Mouse (Mus musculus) cerebellum, postnatal 10 days (tissue): ENCODE measurements around the gene Nkain1.
A peak's percentile ranks its signal among the peaks of the same experiment; 100 is the strongest.

ENCODE experiments used
- DNase-seq, 2 experiments: peaks; one replicate each; pipeline ENCODE4 v3.0.0; 2021; ENCODE audit warnings: mixed read lengths in 2 of 2

The Nkain1 gene

DNA sequence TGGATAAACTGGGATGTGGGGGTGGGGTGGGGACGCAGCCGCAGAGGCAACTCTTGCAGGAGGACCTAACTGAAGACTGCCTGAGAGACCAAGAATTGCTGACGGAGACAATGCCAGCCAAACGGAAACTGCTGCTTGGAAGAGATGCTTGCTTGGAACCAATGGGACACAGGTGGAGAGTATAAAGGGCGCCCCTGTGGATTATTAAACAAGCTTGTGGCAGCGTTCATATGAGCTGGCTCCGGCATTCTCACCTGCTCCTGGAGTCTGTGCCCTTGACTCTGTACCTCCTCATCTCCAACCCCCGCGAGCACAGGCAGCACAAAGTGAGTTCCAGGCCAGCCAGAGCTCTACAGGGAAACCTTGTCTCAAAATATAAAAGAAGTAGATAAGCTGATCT is 23.5 kb downstream of the Nkain1 start:
- no peak for DNase-seq

DNA sequence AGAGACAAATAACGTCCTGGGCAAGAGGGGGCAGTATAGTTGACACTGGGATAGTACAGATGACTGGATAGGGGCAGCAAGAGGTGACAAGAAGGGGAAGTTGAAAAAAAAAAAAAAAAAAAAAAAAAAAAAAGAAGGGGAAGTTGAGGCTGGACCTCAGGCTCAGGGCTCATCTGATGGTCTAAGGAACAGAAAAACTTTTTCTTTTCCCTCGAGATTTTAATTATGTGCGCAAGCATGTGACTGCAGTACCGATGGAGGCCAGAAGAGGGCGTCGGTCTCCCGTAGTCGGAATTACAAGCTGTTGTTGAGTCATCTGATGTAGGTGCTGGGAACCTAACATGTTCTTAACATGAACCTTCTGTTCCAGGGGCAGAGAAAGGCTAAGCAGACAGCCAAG is 24.8 kb downstream of the Nkain1 start:
- no peak for DNase-seq

DNA sequence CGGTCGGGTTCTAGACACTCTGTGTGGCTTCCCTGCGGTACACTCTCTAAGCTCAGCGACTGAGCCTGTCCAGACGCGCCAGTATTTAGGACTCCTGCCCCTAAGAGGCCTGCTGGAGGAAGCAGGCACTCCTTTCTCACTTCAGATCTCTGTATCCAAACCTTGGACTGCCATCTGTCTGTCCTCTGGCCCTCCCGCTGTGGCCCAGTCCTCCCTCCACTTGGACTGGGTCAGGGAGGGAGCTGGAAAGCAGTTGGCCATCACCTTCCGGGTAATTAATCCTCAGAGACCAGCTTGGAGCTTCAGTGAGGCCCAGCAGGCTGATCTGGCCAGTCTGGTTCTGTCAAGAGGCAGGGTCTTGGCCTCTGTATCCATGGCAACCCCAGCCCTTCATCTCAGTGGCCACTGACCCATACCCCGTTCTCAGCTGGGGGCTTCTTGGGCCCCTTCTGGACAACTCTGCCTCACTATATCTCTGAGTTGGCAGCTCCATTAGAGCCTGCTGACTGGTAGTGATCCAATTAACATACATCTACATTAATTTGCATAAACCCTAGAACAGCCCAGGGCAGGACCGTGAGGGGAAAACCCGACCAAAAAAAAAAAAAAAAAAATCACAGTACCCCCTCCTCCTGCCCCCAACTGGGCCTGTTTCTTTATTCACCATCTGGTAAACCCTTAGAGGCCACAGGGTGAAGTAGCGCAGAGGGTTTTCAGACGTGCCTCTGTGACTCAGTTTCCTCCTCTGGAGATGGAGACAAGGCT is 27.0 kb downstream of the Nkain1 start:
- peak; percentile 84 to 92 for DNase-seq

DNA sequence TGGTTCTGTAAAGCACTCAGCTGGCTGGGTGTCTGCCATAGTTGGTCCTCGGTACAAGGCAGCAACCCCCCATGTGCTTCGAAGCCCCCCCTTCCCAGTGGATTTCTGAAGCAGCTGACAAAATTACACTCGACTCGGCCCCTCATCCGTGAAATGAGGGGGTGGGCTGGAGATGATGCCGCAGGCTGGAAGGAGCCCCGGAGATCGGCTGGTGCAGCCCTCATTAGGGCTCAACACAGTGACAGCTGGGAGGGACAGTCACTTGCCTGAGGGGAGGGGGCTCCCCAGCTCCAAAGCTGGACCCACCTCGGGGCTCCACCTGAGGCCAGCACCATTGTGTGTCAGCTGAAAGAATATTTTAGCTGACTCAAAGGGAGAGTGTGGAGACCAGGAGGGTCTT is 29.6 kb downstream of the Nkain1 start:
- peak; percentile 67 to 78 for DNase-seq

DNA sequence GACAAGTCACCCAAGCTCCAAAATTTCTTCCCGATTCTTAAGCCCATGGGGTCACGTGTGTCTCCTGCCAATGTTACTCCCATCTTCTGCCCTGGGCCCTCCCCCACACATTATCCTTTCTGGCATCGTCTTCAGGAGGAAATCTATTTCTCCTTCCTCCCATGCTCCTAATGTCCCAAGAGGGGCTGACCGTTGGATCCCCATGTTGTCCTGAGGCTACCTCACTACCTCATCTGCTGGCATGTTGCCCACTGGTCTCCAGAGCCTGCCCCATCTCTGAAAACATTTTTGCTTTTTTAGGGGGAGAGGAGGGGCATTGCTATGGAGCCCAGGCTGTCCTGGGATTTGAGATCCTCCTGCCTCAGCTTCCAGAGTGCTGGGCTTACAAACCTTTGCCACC is 30.9 kb downstream of the Nkain1 start:
- DNase-seq, result peak; percentile 58 to 66

DNA sequence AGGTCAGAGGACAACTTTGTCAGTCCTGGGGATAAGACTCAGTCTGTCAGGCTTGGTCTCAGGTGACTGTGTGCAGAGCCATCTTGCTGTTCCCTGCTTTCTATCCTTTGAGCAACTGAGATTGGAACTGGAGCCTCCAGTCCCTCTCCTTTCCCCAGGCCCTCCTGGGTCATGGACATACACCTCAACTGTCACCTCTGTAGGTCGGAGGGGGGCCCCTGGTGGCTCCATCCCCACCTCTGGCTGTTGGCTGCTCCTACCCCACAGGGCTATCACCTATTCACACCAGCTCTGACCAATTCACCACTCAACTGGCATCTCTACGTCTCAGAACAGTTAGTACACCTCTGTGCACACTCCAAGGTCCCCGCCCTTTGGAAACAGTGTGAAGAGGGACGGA is 33.1 kb downstream of the Nkain1 start:
- DNase-seq, result no peak

DNA sequence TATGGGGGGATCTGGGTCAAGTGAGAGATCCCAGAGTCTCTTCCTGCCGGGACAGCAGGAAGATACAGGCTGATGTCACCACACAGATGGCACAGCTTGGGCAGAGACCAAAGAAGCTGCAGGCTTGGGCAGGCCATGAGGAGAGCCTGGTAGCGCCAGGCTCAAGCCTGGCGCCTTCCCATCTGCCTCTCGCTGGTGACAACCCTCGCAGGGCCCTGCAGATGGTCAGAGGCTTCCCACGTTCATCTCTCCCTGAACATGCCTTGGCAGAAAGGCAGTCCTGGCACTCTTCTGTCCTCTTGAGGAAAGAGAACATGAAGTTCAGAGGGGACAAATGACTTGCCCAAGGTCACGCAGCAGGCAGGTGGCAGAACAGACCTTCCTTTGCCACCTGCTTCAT is 34.3 kb downstream of the Nkain1 start:
- peak; percentile 96 to 98 for DNase-seq

DNA sequence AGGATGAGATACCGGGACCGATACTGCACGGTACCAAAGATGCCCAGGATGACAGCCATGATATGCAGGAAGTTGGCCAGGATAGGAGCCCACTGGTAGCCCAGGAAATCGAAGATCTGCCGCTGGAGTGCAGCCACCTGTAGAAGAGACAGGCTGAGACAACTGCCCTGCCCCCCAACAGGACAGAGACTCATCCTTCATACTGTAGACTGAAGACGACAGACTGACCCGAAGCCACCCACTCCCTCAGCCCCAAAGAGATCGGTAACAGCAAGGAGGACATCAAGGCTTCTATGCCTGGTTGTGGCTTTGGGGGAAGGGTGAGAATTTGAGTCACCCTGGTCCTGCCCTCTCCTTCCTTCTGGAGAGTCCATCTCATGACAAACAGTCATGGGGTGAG is 34.9 kb downstream of the Nkain1 start:
- peak; percentile 66 to 72 for DNase-seq

DNA sequence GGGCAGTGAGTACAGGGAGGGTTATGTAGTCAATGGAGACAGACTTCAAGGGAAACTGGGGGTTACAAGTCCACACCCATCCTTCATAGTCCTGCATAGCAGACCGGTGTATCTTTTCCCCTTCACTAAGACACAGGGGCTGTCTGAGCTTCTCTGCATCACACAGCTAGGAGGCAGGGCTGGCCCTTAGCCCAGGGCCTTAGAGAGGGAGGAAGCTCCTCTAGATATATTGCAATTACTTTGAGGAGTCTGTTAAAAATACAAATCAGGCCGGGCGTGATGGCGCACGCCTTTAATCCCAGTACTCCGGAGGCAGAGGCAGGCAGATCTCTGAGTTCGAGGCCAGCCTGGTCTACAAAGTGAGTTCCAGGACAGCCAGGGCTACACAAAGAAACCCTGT is 36.6 kb downstream of the Nkain1 start:
- no peak for DNase-seq

DNA sequence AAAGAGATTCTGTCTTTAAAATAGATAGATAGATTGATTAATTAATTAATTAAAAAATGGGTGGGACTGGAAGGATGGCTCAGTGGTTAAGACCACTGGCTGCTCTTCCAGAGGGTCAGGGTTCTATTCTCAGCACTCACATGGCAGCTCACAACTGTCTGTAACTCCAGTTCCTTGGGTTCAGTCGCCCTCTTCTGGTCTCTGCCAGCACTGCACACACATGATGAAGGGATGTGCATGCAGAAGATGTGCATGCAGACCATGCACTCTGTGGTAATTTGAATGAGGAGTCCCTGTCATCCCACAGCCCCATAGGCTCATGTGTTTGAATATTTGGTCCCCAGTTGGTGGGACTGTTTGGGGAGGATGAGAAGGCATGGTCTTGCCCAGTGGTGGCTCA is 38.2 kb downstream of the Nkain1 start:
- no peak for DNase-seq

DNA sequence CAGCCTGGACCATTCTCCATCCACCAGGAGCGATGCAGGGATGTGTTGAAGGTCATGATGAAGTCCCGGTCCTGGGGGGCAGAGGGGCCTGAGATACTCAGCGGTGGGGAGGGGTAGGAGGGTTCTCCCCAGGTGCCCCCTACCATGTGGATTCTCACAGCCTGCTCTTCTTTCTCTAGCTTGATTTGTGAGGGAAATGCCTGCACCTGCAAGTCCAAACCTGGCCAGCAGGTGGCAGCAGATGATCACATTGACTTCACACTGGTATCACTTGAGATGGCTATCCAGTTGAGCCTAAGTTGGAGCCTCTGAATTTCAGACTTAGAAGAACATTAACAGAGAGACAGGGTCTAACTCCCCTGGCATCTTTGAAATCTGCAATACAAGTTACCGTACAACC is 40.0 kb downstream of the Nkain1 start:
- peak; percentile 94 to 97 for DNase-seq

DNA sequence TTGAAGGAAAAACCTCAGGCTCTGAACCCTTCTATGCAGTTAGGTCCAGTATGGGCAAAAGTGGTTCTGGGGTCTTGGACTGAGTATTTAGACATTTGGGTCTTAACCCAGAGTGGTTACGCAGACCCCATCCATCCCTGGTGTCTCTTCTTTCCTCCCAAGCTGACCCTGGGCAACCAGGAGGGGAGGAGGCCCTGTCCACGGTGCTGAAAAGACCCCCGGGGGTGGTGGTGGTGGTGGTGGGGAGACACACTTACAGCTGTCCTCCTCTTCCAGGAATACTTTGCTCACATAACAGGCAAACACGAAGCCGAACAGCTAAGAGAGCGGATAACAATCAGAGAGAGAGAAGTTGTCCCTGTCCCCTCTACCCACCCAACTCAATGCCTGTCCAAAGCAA is 41.6 kb downstream of the Nkain1 start:
- no peak for DNase-seq

DNA sequence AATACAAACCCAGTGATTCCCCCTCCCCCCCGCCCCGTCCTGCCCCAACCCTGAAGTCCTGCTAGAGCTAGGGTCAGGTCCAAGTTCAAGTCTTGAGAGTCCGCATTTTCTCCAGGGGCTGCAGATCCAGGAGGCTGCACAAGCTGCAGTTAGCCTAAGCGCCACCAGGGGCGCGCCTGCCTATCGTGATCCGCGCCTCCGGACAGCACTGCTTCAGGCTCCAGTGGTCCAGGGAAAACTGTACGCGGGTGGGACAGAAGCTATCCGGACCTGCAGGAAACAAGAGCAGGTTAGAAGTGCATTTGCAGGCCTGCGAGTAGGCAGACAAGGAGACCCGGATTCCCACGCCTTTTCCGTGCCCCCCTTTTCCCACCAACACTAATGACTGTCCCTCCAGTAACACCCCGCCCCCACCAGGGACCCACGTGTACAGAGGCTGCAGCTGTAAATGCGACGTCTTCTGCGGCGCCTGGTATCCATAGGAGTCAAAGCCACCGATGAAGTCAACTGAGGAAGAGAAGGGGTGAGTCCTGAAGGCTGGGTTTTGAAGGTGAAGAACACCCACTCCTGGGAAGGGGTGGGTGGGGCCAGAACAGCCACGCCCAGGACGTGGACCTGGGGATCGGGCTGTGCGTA is 42.2 kb downstream of the Nkain1 start:
- DNase-seq, result peak; percentile 91 to 94

DNA sequence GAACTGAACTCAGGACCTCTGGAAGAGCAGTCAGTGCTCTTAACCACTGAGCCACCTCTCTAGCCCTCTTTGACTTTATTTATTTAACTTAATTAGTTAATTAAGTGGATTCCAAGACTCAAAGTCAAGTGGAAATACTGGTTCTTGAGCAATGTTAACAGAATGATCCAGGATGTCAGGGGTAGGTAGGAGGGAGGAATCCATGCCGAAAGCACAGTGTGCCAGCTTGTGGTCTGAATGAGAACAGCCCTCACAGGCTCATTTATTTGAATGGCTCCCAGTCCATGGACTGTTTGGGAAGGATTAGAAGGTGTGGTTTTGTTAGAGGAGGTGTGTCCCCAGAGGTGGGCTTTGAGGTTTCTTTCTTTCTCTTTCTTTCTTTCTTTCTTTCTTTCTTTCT is 46.2 kb downstream of the Nkain1 start:
- no peak for DNase-seq

DNA sequence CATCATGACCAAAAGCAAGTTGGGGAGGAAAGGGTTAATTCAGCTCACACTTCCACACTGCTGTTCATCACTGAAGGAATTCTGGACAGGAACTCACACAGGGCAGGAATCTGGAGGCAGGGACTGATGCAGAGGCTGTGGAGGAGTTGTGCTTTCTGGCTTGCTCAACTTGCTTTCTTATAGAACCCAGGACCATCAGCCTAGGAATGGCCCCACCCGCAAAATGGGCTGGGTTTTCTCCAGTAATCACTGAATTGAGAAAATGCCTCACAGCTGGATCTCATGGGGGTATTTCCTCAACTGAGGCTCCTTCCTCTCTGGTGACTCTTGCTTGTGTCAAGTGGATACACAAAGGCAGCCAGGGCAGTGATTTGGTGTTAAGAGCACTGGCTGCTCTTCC is 48.9 kb downstream of the Nkain1 start:
- no peak for DNase-seq

DNA sequence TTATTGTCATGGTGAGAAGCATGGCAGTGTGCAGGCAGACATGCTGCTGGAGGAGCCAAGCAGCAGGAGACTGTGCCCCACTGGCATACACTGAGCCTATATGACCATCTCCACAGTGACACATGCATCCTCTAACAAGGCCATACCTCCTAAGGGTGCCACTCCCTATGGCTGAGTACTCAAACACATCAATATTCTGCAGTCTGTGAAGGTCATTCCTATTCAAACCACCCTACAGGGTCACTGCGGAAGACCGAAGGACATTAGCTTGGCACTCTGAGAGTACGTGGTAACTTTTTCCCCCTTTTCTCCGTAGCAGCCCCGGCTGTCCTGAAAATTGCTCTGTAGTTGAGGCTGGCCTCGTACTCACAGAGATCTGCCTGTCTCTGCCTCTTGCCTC is 52.5 kb downstream of the Nkain1 start:
- DNase-seq, result no peak

DNA sequence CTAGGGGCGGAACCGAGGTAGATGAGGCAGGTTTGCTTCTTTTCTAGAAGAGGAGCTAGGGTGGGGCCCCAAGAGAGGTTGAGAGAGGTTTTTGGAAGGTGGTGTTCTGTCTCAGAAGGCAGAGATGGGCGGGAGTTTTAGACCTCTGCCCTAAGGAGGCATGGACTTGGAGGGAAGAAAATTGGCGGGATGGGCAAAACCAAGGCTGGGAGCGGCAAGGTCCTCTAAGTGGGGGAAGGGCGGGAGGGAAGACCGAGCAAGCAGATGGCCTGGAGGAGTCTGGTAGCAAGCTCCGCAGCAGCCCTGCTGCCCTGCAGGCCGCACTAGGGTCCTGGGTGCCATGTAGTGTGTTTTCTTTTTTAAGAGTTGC is 53.5 kb downstream of the Nkain1 start:
- no peak for DNase-seq

DNA sequence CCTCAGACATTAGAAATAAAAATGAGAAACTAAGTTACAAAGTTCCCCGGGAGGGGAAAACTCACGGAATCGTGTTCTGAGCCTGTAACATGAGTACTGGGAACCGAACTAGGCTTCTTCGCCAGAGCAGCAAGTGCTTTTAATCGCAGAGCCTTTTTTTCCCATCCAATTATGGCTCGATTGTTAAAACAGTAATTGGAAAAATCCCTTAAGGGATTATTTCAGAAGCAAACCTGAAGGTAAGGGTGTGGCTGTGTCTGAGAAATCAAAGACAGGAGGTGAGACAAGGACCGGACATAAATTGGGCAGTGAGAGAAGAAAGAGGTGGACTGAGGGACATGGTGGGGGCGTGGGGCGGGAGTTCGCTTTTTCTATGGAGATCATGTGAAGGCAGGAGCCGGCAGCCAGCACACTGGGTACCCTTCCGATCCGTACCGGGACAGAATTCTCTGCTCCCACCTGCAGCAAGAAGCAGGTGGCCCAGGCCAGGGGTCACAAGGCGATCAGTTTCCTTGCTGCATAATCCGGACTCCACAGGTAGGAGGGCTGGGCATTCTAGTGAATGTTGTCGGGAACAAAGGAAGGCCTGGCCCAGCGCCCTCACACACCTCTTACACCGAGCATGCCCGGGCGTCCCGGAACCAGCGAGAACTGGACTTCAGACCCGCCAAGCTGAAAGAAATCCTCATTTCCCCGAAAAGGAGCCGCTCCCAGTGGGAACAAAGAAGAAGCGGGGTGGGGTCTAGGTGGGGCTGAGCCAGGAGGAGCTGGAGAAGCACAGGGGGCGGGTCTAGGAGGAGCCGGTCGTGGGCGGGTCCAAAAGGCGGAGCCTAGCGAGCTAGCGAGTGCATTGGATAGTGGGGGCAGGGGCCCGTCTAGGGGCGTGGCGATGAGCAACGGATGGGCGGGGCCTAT is 54.1 kb downstream of the Nkain1 start:
- peak; percentile 99 to 100 for DNase-seq

DNA sequence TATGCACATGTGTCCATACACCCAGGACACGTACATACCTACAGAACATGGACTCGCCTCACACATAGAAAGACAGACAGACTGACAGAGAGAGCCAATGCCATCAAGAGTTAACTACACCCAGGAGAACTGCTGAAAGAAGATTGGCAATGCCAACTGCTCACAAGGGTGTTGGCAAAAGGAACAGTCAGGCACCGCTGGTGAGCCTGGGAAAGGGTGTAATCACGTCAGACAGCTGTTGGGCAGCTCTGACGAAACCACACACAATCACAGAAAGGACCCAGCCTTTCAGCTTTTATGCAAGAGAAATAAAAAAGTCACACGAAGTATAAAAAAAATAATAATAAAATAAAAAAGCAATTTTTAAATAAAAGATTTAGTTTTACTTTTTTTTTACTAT is 57.5 kb downstream of the Nkain1 start:
- DNase-seq, result no peak
